Mouse (Mus musculus) midbrain, embryonic 16.5 days (tissue): ENCODE results near the gene Rfx8. TPM values are rescaled to one million over a fixed set of nuclear protein-coding genes. Genes with fewer than 3 reads are reported as not detected.

Source experiments
- ATAC-seq: fragments of 200-750 bp; cut with Nextera tagmentation; 2 replicates; pipeline ENCODE4 v1.8.0; 2017; ENCODE audit warnings: moderate TSS enrichment
- H3K27ac ChIP-seq: fragments of 300-500 bp; sonication (generic); 2 replicates; pipeline ENCODE4 v1.5.1; 2014; ENCODE audit warnings: mild to moderate bottlenecking, low read length, mixed read lengths
- H3K27me3 ChIP-seq: fragments of 300-500 bp; sonication (generic); 2 replicates; pipeline ENCODE4 v1.6.1; 2014; ENCODE audit warnings: low read depth, low read length, mixed read lengths; ENCODE audit not compliant: control insufficient read depth, insufficient read depth
- H3K36me3 ChIP-seq: fragments of 300-500 bp; sonication (generic); 2 replicates; pipeline ENCODE4 v1.6.1; 2014; ENCODE audit warnings: mild to moderate bottlenecking, low read length, moderate library complexity, mixed read lengths; ENCODE audit not compliant: control insufficient read depth, insufficient read depth
- H3K4me1 ChIP-seq: fragments of 300-500 bp; sonication (generic); 2 replicates; pipeline ENCODE4 v1.6.1; 2014; ENCODE audit warnings: mild to moderate bottlenecking, low read length, mixed read lengths; ENCODE audit not compliant: control insufficient read depth, insufficient read depth
- H3K4me2 ChIP-seq: fragments of 300-500 bp; sonication (generic); 2 replicates; pipeline ENCODE4 v1.6.1; 2014; ENCODE audit warnings: mild to moderate bottlenecking, low read length, mixed read lengths
- H3K4me3 ChIP-seq: fragments of 300-500 bp; sonication (generic); 2 replicates; pipeline ENCODE4 v1.5.1; 2014; ENCODE audit warnings: low read depth, mild to moderate bottlenecking, low read length, moderate library complexity, mixed read lengths
- H3K9ac ChIP-seq: fragments of 300-500 bp; sonication (generic); 2 replicates; pipeline ENCODE4 v1.6.1; 2014; ENCODE audit warnings: low read depth, low read length, mixed read lengths
- H3K9me3 ChIP-seq: fragments of 300-500 bp; sonication (generic); replicated peaks from 2 replicates; pipeline ENCODE4 v1.6.1; 2014; ENCODE audit warnings: mild to moderate bottlenecking, low read length, mixed read lengths; ENCODE audit not compliant: control insufficient read depth, poor library complexity, severe bottlenecking
- WGBS: fragments of 180-500 bp; shearing (Covaris S2); extraction: QIAGEN DNeasy Blood & Tissue Kit; methylation state at CpG from one replicate; pipeline ENCODE4 v1.1.7; 2014; 5-methylcytosine and 5-hydroxymethylcytosine counted together
- polyA plus RNA-seq: library from polyadenylated mRNA; unstranded; fragments of >200 nt; fragmentation: Nextera tagmentation; extraction: Ambion mirVana; gene quantifications from 2 replicates; pipeline ENCODE4 v1.2.1, GENCODE M21; 2015

The Rfx8 gene
- polyA plus RNA-seq, 1 experiment from 2014 or later, result 0.15 TPM

DNA sequence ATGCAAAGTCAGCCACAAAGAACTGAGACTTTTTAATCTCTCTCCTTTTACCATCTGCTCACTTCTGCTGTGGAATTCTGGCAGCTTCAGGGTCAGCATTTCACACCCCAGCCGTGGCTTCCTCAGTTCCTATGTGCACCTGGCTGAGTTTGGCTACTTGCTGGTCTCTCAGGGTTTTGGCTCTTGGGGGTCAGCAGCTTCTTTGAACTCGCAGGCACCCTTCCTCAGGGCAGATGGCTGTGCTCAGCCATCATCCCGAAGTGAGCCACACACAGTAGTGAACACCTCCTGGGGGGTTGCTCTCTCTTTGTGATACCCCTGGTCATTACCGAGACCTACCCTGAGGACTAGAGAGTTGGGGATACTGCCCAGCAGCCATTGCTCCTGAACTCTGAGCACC lies 29.7 kb downstream of the Rfx8 start:
- 0 out of 2 replicates have a peak, but pooled peaks cover 2% of the 10 kb centered on the region for H3K4me1 ChIP-seq
- ATAC-seq, result no peak
- H3K9me3 ChIP-seq, result no peaks in the 10 kb centered on the region
- H3K27ac ChIP-seq, result no peak overlapping the region
- H3K4me3 ChIP-seq, result no peak overlapping the region
- H3K4me2 ChIP-seq, result no peak overlapping the region
- no peak overlapping the region for H3K9ac ChIP-seq
- H3K27me3 ChIP-seq, result no peaks in the 10 kb centered on the region
- 48% methylated on average over 4 of the region's 4 CpGs for WGBS
- no peaks in the 10 kb centered on the region for H3K36me3 ChIP-seq

GRCm38 (mm10) chr1:39688573-39688972 lies 32.2 kb downstream of the Rfx8 start:
- no peak overlapping the region for H3K9ac ChIP-seq
- whole genome bisulfite sequencing, result 82% methylated on average over 6 of the region's 6 CpGs
- H3K27me3 ChIP-seq, result no peaks in the 10 kb centered on the region
- ATAC-seq, result no peak
- no peak overlapping the region for H3K4me3 ChIP-seq
- no peak overlapping the region for H3K27ac ChIP-seq
- H3K4me1 ChIP-seq, result 0 out of 2 replicates have a peak, but pooled peaks cover 3% of the 10 kb centered on the region
- H3K36me3 ChIP-seq, result no peaks in the 10 kb centered on the region
- no peaks in the 10 kb centered on the region for H3K9me3 ChIP-seq
- H3K4me2 ChIP-seq, result no peak overlapping the region

DNA sequence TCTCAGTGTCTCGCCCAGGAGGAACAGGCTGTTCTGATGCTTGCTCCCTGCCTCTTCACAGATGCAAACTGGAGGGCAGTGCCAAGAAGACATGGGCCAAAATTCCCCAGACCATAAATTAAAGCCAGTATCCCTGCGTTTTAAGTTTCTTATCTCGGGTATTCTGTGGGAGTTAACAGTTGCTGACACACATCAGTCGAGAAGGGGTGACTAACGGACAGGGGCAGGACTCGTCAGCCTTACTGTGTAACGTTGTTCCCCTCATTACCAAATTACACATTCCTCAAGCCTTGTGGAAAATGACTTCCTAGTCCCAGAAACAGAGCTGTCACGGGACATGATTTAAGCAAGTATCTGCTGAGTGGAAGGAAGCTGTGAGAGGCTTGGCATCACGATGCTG lies 33.5 kb downstream of the Rfx8 start:
- Histone ChIP-seq H3K9ac (no peak overlapping the region), H3K4me1 (0 out of 2 replicates have a peak, but pooled peaks cover 3% of the 10 kb centered on the region), H3K4me2 (no peak overlapping the region), H3K27ac (no peak overlapping the region), H3K36me3 (no peaks in the 10 kb centered on the region), H3K9me3 (no peaks in the 10 kb centered on the region), H3K4me3 (no peak overlapping the region), H3K27me3 (no peaks in the 10 kb centered on the region)
- no peak for ATAC-seq
- 80% methylated on average over 9 of the region's 9 CpGs for WGBS

GRCm38 (mm10) chr1:39685841-39686240 lies 35.0 kb downstream of the Rfx8 start:
- Histone ChIP-seq H3K9me3 (no peaks in the 10 kb centered on the region), H3K36me3 (no peaks in the 10 kb centered on the region), H3K27me3 (no peaks in the 10 kb centered on the region), H3K9ac (no peak overlapping the region), H3K27ac (no peak overlapping the region), H3K4me3 (no peak overlapping the region), H3K4me2 (no peak overlapping the region), H3K4me1 (0 out of 2 replicates have a peak, but pooled peaks cover 3% of the 10 kb centered on the region)
- peak; percentile 75 for ATAC-seq
- 4% methylated on average over 1 of the region's 1 CpGs for WGBS

DNA sequence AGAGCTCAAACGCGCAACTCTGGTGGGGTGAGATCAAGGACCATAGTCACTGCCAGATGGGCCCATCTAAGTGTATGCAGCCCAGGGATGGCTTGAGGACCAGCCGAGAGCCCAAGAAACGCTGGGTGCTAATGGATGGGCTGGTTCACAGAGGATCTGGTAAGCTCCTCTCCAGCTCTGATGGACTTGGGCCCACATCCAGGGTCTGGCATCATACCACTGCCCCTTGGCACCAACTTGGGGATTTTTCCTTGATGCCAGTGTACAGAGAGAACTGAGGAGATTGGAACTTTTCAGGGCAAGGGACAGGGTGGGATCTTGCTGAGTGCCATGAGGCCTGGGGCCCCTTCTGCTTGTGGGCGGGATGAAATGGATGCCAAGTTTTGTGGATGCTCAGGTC lies 39.2 kb downstream of the Rfx8 start:
- no peak overlapping the region for H3K27ac ChIP-seq
- no peak for ATAC-seq
- WGBS, result 88% methylated on average over 5 of the region's 5 CpGs

DNA sequence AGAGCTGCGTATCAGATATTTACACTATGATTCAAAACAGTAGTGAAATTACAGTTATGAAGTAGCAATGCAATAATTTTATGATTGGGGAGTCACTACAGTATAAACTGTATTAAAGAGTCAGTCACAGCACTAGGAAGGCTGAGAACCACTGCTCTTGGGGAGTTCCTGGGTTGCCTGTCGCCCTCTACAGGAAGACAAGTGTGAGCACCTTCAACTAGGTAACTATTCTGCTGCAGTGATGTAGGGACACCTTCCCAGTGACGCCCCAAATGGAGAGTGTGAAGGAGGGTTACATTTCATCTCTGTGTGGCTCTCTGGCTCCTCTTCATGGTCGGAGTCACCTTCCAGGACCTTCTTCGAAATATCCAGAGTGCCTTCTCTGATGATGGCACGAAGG lies 40.3 kb downstream of the Rfx8 start:
- Histone ChIP-seq H3K4me1 (no peaks in the 10 kb centered on the region), H3K4me2 (no peak overlapping the region), H3K4me3 (no peak overlapping the region), H3K36me3 (no peaks in the 10 kb centered on the region), H3K27ac (no peak overlapping the region), H3K27me3 (no peaks in the 10 kb centered on the region), H3K9me3 (no peaks in the 10 kb centered on the region), H3K9ac (no peak overlapping the region)
- 76% methylated on average over 6 of the region's 6 CpGs for WGBS
- no peak for ATAC-seq

More for the DNA sequence above, 39.2 kb downstream of the Rfx8 start:
- H3K36me3 ChIP-seq, result no peaks in the 10 kb centered on the region
- H3K4me3 ChIP-seq, result no peak overlapping the region
- 0 out of 2 replicates have a peak, but pooled peaks cover 3% of the 10 kb centered on the region for H3K4me1 ChIP-seq
- H3K27me3 ChIP-seq, result no peaks in the 10 kb centered on the region
- no peaks in the 10 kb centered on the region for H3K9me3 ChIP-seq
- H3K4me2 ChIP-seq, result no peak overlapping the region
- H3K9ac ChIP-seq, result no peak overlapping the region

GRCm38 (mm10) chr1:39678883-39679282 lies 41.9 kb downstream of the Rfx8 start:
- Histone ChIP-seq H3K27me3 (no peaks in the 10 kb centered on the region), H3K9ac (no peak overlapping the region), H3K4me1 (no peaks in the 10 kb centered on the region), H3K9me3 (no peaks in the 10 kb centered on the region), H3K4me3 (no peak overlapping the region), H3K36me3 (no peaks in the 10 kb centered on the region), H3K4me2 (no peak overlapping the region), H3K27ac (no peak overlapping the region)
- WGBS, result 76% methylated on average over 8 of the region's 8 CpGs
- 0 out of 2 replicates have a peak, but pooled peaks have one; percentile 21 for ATAC-seq

DNA sequence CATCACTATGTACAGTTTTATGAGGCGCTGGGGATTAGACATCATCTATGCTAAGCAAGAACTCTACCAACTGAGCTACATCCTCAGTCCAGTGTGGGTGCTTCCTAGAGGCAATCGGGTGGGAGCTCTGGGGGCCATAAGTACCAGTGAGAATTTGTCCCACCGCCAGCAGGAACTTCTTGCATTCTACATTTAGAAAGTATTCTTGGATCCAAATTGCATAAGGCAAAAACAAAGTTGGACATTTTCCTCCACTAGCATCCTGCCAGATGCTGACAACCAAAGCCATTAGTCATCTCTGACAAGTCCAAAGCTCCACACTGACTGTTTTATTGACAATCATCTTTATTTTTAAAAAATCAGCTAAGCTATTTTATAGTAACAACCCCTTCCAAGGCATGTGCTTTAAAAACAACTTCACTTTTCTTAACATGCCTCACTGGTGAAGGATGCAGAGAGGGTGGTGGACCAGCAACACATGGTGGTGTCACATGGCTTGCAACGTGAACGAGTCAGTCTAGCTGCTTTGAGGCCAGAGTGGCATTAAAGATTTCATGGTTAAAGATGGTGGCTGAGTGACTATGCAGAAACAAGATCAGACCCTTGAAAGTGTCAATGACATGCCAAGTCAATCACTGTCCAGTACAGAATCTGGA lies 44.4 kb downstream of the Rfx8 start:
- WGBS, result 89% methylated on average over 5 of the region's 5 CpGs
- H3K9me3 ChIP-seq, result no peaks in the 10 kb centered on the region
- H3K27ac ChIP-seq, result no peak overlapping the region

DNA sequence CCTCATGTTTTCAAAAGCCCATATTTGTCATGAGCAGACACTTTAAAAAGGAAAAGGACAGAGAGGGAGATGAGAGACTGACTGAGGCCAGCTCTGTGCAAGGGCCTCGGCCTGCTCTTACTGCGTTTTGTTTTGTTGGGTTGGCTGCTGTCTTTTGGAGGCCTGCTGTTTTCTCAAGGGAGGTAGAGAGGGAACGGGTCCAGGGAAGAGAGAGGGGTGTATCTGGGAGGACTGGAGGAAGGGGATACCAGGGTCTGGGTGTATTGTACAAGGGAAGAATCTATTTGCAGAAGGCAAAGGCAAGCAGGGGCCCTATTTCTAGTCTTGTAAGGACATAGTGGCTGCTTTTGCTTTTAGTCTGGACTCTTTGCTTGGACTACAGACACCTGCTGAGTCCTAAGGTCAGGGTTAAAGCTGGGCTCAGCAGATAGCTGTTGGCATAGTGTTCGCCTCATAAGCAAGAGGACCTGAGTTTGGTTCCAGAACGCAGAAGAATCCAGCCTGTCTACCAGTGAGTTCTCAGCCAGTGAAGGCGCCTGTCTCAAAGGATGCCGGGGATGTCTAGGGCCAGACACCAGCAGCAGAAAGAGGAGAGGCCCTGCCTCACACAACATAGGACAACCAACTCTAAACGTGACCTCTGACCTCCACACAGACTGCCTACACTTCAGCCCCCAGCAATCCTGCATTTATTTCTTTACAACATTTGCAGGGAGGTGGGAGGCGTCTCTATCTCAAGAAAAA lies 48.3 kb downstream of the Rfx8 start:
- no peak overlapping the region for H3K4me3 ChIP-seq
- H3K4me1 ChIP-seq, result no peaks in the 10 kb centered on the region
- no peaks in the 10 kb centered on the region for H3K27me3 ChIP-seq
- no peak overlapping the region for H3K9ac ChIP-seq
- ATAC-seq, result no peak
- no peak overlapping the region for H3K4me2 ChIP-seq
- WGBS, result 75% methylated on average over 9 of the region's 9 CpGs
- H3K27ac ChIP-seq, result no peak overlapping the region
- no peaks in the 10 kb centered on the region for H3K36me3 ChIP-seq
- H3K9me3 ChIP-seq, result no peaks in the 10 kb centered on the region

More for the DNA sequence above, 44.4 kb downstream of the Rfx8 start:
- no peak overlapping the region for H3K4me2 ChIP-seq
- no peaks in the 10 kb centered on the region for H3K4me1 ChIP-seq
- no peak overlapping the region for H3K9ac ChIP-seq
- H3K27me3 ChIP-seq, result no peaks in the 10 kb centered on the region
- no peak overlapping the region for H3K4me3 ChIP-seq
- no peak for ATAC-seq
- H3K36me3 ChIP-seq, result no peaks in the 10 kb centered on the region
